Mouse (Mus musculus): ENCODE results near the gene Arhgef9.

Gene Arhgef9

GRCm38 (mm10) chrX:95196104-95196919 is at the start of gene Arhgef9:
Gene Arhgef9 (minus strand): TSS chrX:95196856.
- no peak for DNase-seq

GRCm38 (mm10) chrX:95238896-95239295 is 42.2 kb upstream of the Arhgef9 start:
- no peak for DNase-seq

GRCm38 (mm10) chrX:95195363-95196103 is 1.1 kb downstream of the Arhgef9 start:
- DNase-seq = no peak

- DNase-seq = peak in 1 of 2 experiments; percentile 8
Observed at GRCm38 (mm10) chrX:95175978-95176377, 20.7 kb downstream of the Arhgef9 start.

GRCm38 (mm10) chrX:95166317-95166716 is 30.3 kb downstream of the Arhgef9 start:
- peak; percentile 75 to 85 for DNase-seq

- DNase-seq = peak; percentile 11 to 12
Observed at GRCm38 (mm10) chrX:95165671-95166127, 31.0 kb downstream of the Arhgef9 start.

- DNase-seq = no peak
Observed at GRCm38 (mm10) chrX:95164140-95164539, 32.5 kb downstream of the Arhgef9 start.

- no peak for DNase-seq
Observed at GRCm38 (mm10) chrX:95163452-95163851, 33.2 kb downstream of the Arhgef9 start.

GRCm38 (mm10) chrX:95156833-95157386 is 39.7 kb downstream of the Arhgef9 start:
- no peak for DNase-seq

- DNase-seq = no peak
Observed at GRCm38 (mm10) chrX:95138636-95139035, 58.0 kb downstream of the Arhgef9 start.

- DNase-seq = no peak
Observed at GRCm38 (mm10) chrX:95133502-95133901, 63.2 kb downstream of the Arhgef9 start.

GRCm38 (mm10) chrX:95132996-95133395 is 63.7 kb downstream of the Arhgef9 start:
- no peak for DNase-seq

- DNase-seq = no peak
Observed at GRCm38 (mm10) chrX:95131783-95132182, 64.9 kb downstream of the Arhgef9 start.

GRCm38 (mm10) chrX:95123462-95123861 is 73.2 kb downstream of the Arhgef9 start:
- no peak for DNase-seq

- no peak for DNase-seq
Observed at GRCm38 (mm10) chrX:95104361-95104760, 92.3 kb downstream of the Arhgef9 start.

- DNase-seq = no peak
Observed at GRCm38 (mm10) chrX:95087674-95088073, 109.0 kb downstream of the Arhgef9 start.

GRCm38 (mm10) chrX:95077013-95077699 is 119.5 kb downstream of the Arhgef9 start:
- DNase-seq = no peak

GRCm38 (mm10) chrX:95027907-95028306 is 168.7 kb downstream of the Arhgef9 start:
- DNase-seq = no peak

GRCm38 (mm10) chrX:95026361-95026892 is 170.2 kb downstream of the Arhgef9 start, which contains the start of gene Spin4:
Gene Spin4 (minus strand): TSS chrX:95026682.
- DNase-seq = peak; percentile 11 to 18

- DNase-seq = peak in 1 of 2 experiments; percentile 1
Observed at GRCm38 (mm10) chrX:95025779-95026360, 170.8 kb downstream of the Arhgef9 start.

- no peak for DNase-seq
Observed at GRCm38 (mm10) chrX:95012033-95012432, 184.6 kb downstream of the Arhgef9 start.

All from thymus, postnatal 36 days (tissue).